Mouse (Mus musculus) MEL (cell line): ENCODE data around the gene Cdc5l. TPM values are rescaled to one million over a fixed set of nuclear protein-coding genes. Genes with fewer than 3 reads are reported as not detected.

Experiments
- DNase-seq: peaks from one replicate; pipeline ENCODE4 v3.0.0; 2011; ENCODE audit warnings: low read depth, low spot score
- H3K27ac ChIP-seq: 2 replicates; pipeline ENCODE4 v1.5.1; 2012; ENCODE audit warnings: low read depth, mild to moderate bottlenecking, control low read depth, low read length, moderate library complexity; ENCODE audit not compliant: control insufficient read depth
- H3K27me3 ChIP-seq, 2 experiments: fragments of 150-350 bp in 1 of 2; sonication (generic) in 1 of 2; 2 replicates each; pipeline ENCODE4 v1.6.1; 2012; ENCODE audit warnings: low read length in 2 of 2, mild to moderate bottlenecking in 2 of 2, improper control_type of control experiment in 1 of 2, moderate library complexity in 1 of 2; ENCODE audit not compliant: insufficient read depth in 2 of 2, control insufficient read depth in 1 of 2
- H3K36me3 ChIP-seq, 2 experiments: 2 replicates each; pipeline ENCODE4 v1.6.1; 2012 to 2014; ENCODE audit warnings: low read length in 2 of 2, improper control_type of control experiment in 1 of 2, inconsistent platforms in 1 of 2, mild to moderate bottlenecking in 1 of 2; ENCODE audit not compliant: insufficient read depth in 2 of 2, control insufficient read depth in 1 of 2
- H3K4me1 ChIP-seq, 2 experiments: fragments of 150-350 bp in 1 of 2; sonication (generic) in 1 of 2; 2 replicates each; pipeline ENCODE4 v1.6.1; 2012; ENCODE audit warnings: low read length in 2 of 2, improper control_type of control experiment in 1 of 2, mild to moderate bottlenecking in 1 of 2; ENCODE audit not compliant: insufficient read depth in 2 of 2, control insufficient read depth in 1 of 2
- H3K4me3 ChIP-seq, 2 experiments: fragments of 150-350 bp in 1 of 2; sonication (generic) in 1 of 2; 2 replicates each; pipeline ENCODE4 v1.5.1; 2012; ENCODE audit warnings: low read depth in 2 of 2, low read length in 2 of 2, mild to moderate bottlenecking in 2 of 2, moderate library complexity in 2 of 2, control low read depth in 1 of 2, improper control_type of control experiment in 1 of 2; ENCODE audit not compliant: control insufficient read depth in 1 of 2, insufficient read depth in 1 of 2
- H3K79me2 ChIP-seq: 2 replicates; pipeline ENCODE4 v1.6.1; 2012; ENCODE audit warnings: mild to moderate bottlenecking, low read length, moderate library complexity; ENCODE audit not compliant: control insufficient read depth, poor library complexity, insufficient read depth
- H3K9ac ChIP-seq: 2 replicates; pipeline ENCODE4 v1.6.1; 2012; ENCODE audit warnings: low read depth, mild to moderate bottlenecking, control low read depth, low read length, moderate library complexity; ENCODE audit not compliant: control insufficient read depth, poor library complexity, severe bottlenecking
- H3K9me3 ChIP-seq: fragments of 150-350 bp; sonication (generic); replicated peaks from 2 replicates; pipeline ENCODE4 v1.6.1; 2012; ENCODE audit warnings: mild to moderate bottlenecking, low read length, improper control_type of control experiment, moderate library complexity; ENCODE audit not compliant: insufficient read depth
- BHLHE40 ChIP-seq: IDR thresholded peaks from 2 replicates; pipeline ENCODE4 v1.6.1; 2012; ENCODE audit warnings: low read depth, mild to moderate bottlenecking, inconsistent platforms, low read length, improper control_type of control experiment, borderline replicate concordance
- CHD2 ChIP-seq: IDR thresholded peaks from 2 replicates; pipeline ENCODE4 v1.6.1; 2011; ENCODE audit warnings: low read length, improper control_type of control experiment
- CTCF ChIP-seq, 3 experiments: IDR thresholded peaks in 2 of 3; conservative IDR thresholded peaks in 1 of 3; 2 replicates each; pipeline ENCODE4 v1.5.1; 2011 to 2012; ENCODE audit warnings: low read length in 3 of 3, low read depth in 2 of 3, mild to moderate bottlenecking in 2 of 3, improper control_type of control experiment in 1 of 3, inconsistent platforms in 1 of 3, mixed read lengths in 1 of 3, moderate library complexity in 1 of 3; ENCODE audit not compliant: control insufficient read depth in 1 of 3, insufficient read depth in 1 of 3, poor library complexity in 1 of 3, severe bottlenecking in 1 of 3
- E2F4 ChIP-seq: IDR thresholded peaks from 2 replicates; pipeline ENCODE4 v1.6.1; 2011; ENCODE audit warnings: low read depth, low read length, improper control_type of control experiment, borderline replicate concordance
- ELF1 ChIP-seq: IDR thresholded peaks from 2 replicates; pipeline ENCODE4 v1.6.1; 2014; ENCODE audit warnings: low read depth, mild to moderate bottlenecking, inconsistent platforms, low read length, improper control_type of control experiment, moderate library complexity
- GATA1 ChIP-seq: IDR thresholded peaks from 2 replicates; pipeline ENCODE4 v1.6.1; 2011; ENCODE audit warnings: low read depth, low read length, improper control_type of control experiment
- KAT2A ChIP-seq: conservative IDR thresholded peaks from 2 replicates; pipeline ENCODE4 v1.6.1; 2012; ENCODE audit warnings: low read depth, low read length, improper control_type of control experiment, inconsistent platforms
- MEF2A ChIP-seq: IDR thresholded peaks from 2 replicates; pipeline ENCODE4 v1.6.1; 2014; ENCODE audit warnings: low read depth, mild to moderate bottlenecking, inconsistent platforms, low read length, improper control_type of control experiment; ENCODE audit not compliant: poor library complexity, insufficient replicate concordance, severe bottlenecking; ENCODE audit errors: extremely low read depth
- MXI1 ChIP-seq: IDR thresholded peaks from 2 replicates; pipeline ENCODE4 v1.6.1; 2011; ENCODE audit warnings: mild to moderate bottlenecking, low read depth, low read length, improper control_type of control experiment
- MYC ChIP-seq: IDR thresholded peaks from 2 replicates; pipeline ENCODE4 v1.6.1; 2011; ENCODE audit warnings: low read depth, mild to moderate bottlenecking, low read length, improper control_type of control experiment, moderate library complexity
- NRF1 ChIP-seq: IDR thresholded peaks from 2 replicates; pipeline ENCODE4 v1.6.1; 2014; ENCODE audit warnings: low read depth, mild to moderate bottlenecking, inconsistent platforms, low read length, improper control_type of control experiment, moderate library complexity; ENCODE audit not compliant: poor library complexity, insufficient read depth, severe bottlenecking
- POLR2A ChIP-seq, 2 experiments: IDR thresholded peaks; 2 replicates each; pipeline ENCODE4 v1.6.1; 2011 to 2012; ENCODE audit warnings: low read length in 2 of 2, mild to moderate bottlenecking in 2 of 2, control low read depth in 1 of 2, improper control_type of control experiment in 1 of 2, low read depth in 1 of 2, moderate library complexity in 1 of 2; ENCODE audit not compliant: control insufficient read depth in 1 of 2, insufficient read depth in 1 of 2, poor library complexity in 1 of 2
- POLR2AphosphoS2 ChIP-seq: IDR thresholded peaks from 2 replicates; pipeline ENCODE4 v1.6.1; 2011; ENCODE audit warnings: low read length, improper control_type of control experiment
- POLR2AphosphoS5 ChIP-seq: IDR thresholded peaks from 2 replicates; pipeline ENCODE4 v1.6.1; 2012; ENCODE audit warnings: low read depth, borderline replicate concordance, mild to moderate bottlenecking, inconsistent platforms, low read length, moderate library complexity, mixed read lengths
- RAD21 ChIP-seq: IDR thresholded peaks from 2 replicates; pipeline ENCODE4 v1.6.1; 2011; ENCODE audit warnings: mild to moderate bottlenecking, low read depth, low read length, improper control_type of control experiment
- TBP ChIP-seq: IDR thresholded peaks from 2 replicates; pipeline ENCODE4 v1.8.0; 2011; ENCODE audit warnings: low read depth, low read length, improper control_type of control experiment
- USF1 ChIP-seq: IDR thresholded peaks from 2 replicates; pipeline ENCODE4 v1.6.1; 2014; ENCODE audit warnings: low read depth, mild to moderate bottlenecking, inconsistent platforms, low read length, improper control_type of control experiment, moderate library complexity
- USF2 ChIP-seq, 2 experiments: IDR thresholded peaks; 2 replicates each; pipeline ENCODE4 v1.6.1; 2011 to 2012; ENCODE audit warnings: improper control_type of control experiment in 2 of 2, low read length in 2 of 2, borderline replicate concordance in 1 of 2, inconsistent platforms in 1 of 2, low read depth in 1 of 2, mild to moderate bottlenecking in 1 of 2; ENCODE audit not compliant: insufficient read depth in 1 of 2
- ZC3H11A ChIP-seq: IDR thresholded peaks from 2 replicates; pipeline ENCODE4 v1.6.1; 2012; ENCODE audit warnings: low read depth, mild to moderate bottlenecking, inconsistent platforms, low read length, improper control_type of control experiment
- ZMIZ1 ChIP-seq: IDR thresholded peaks from 2 replicates; pipeline ENCODE4 v1.6.1; 2012; ENCODE audit warnings: low read depth, mild to moderate bottlenecking, inconsistent platforms, low read length, improper control_type of control experiment, moderate library complexity
- ZNF384 ChIP-seq: IDR thresholded peaks from 2 replicates; pipeline ENCODE4 v1.6.1; 2012; ENCODE audit warnings: low read depth, mild to moderate bottlenecking, inconsistent platforms, low read length, improper control_type of control experiment
- polyA plus RNA-seq, 2 experiments: library from polyadenylated mRNA; stranded (reverse) in 1 of 2; unstranded in 1 of 2; fragments of >175 nt in 1 of 2; fragments of >200 nt in 1 of 2; gene quantifications; 2 replicates each; pipeline versions ENCODE4 v1.2.1 to v1.2.4; 2012; ENCODE audit warnings: low replicate concordance in 2 of 2, low read depth in 1 of 2; ENCODE audit not compliant: insufficient read length in 2 of 2, insufficient read depth in 1 of 2, missing spikeins in 1 of 2
- total RNA-seq: library from RNA; depleted of rRNA; stranded (reverse); fragments of 300-350 nt; gene quantifications from 2 replicates; pipeline ENCODE4 v1.2.3, GENCODE M21; 2012

The Cdc5l gene
- total and polyA plus RNA-seq, 3 experiments: 69.9 to 89.0 TPM; not detected in 1

- Histone ChIP-seq H3K9me3 (no peaks in the 10 kb centered on the region), H3K27ac (peak overlapping the region; percentile 22; the same call in 1 of the 2 replicates), H3K4me1 (peaks cover 0 to 17% of the 10 kb centered on the region in 2 experiments; a peak in 1 of 4 replicates), H3K9ac (peak overlapping the region; percentile 66), H3K79me2 (no peaks in the 10 kb centered on the region; the same call in 1 of the 2 replicates), H3K36me3 (peaks cover 0 to 11% of the 10 kb centered on the region in 2 experiments; a peak in 2 of 4 replicates), H3K4me3 (peak overlapping the region; percentile 63 to 73), H3K27me3 (no peaks in the 10 kb centered on the region)
- no peak for DNase-seq
- peak; percentile 88 for TF ChIP-seq ZNF384
- TF ChIP-seq POLR2AphosphoS2: no peak
- TF ChIP-seq CTCF (IDR thresholded peaks at IDR 0.05 in 2 of 3, conservative IDR thresholded peaks at IDR 0.05 in 1 of 3; ENCODE audit: control insufficient read depth in 1 of 3, insufficient read depth in 1 of 3, low read depth in 2 of 3, low read length in 3 of 3, poor library complexity in 1 of 3, severe bottlenecking in 1 of 3): no peak
These were observed 40.6 kb upstream of the Cdc5l start for GRCm38 (mm10) chr17:45474146-45474545.

GRCm38 (mm10) chr17:45473667-45474066, 40.1 kb upstream of the Cdc5l start:
- H3K36me3 ChIP-seq: peaks cover 0 to 11% of the 10 kb centered on the region in 2 experiments; a peak in 2 of 4 replicates
- H3K4me1 ChIP-seq: peaks cover 0 to 17% of the 10 kb centered on the region in 2 experiments; a peak in 1 of 4 replicates
- no peaks in the 10 kb centered on the region; the same call in 1 of the 2 replicates for H3K79me2 ChIP-seq
- H3K4me3 ChIP-seq: no peak overlapping the region
- TF ChIP-seq KAT2A (no peak), GATA1 (no peak), ZC3H11A (no peak)
- H3K9me3 ChIP-seq: no peaks in the 10 kb centered on the region
- DNase-seq: no peak
- no peaks in the 10 kb centered on the region for H3K27me3 ChIP-seq
- no peak overlapping the region for H3K9ac ChIP-seq
- no peak overlapping the region for H3K27ac ChIP-seq

- no peak for DNase-seq
- H3K9me3 ChIP-seq: no peaks in the 10 kb centered on the region
- peaks cover 0 to 7% of the 10 kb centered on the region in 2 experiments; a peak in 1 of 4 replicates for H3K4me1 ChIP-seq
- no peak overlapping the region for H3K27ac ChIP-seq
- no peaks in the 10 kb centered on the region for H3K27me3 ChIP-seq
- no peaks in the 10 kb centered on the region for H3K79me2 ChIP-seq
- TF ChIP-seq ZMIZ1 (no peak), ELF1 (no peak), NRF1 (no peak), TBP (no peak), CTCF (IDR thresholded peaks at IDR 0.05 in 2 of 3, conservative IDR thresholded peaks at IDR 0.05 in 1 of 3; ENCODE audit: control insufficient read depth in 1 of 3, insufficient read depth in 1 of 3, low read depth in 2 of 3, low read length in 3 of 3, poor library complexity in 1 of 3, severe bottlenecking in 1 of 3) (no peak), USF1 (no peak), BHLHE40 (no peak), MXI1 (no peak), POLR2A (IDR thresholded peaks at IDR 0.05; ENCODE audit: control insufficient read depth in 1 of 2, insufficient read depth in 1 of 2, low read depth in 1 of 2, low read length in 2 of 2, poor library complexity in 1 of 2) (no peak), RAD21 (no peak), POLR2AphosphoS5 (no peak), MYC (no peak), CHD2 (no peak), USF2 (IDR thresholded peaks at IDR 0.05; ENCODE audit: borderline replicate concordance in 1 of 2, insufficient read depth in 1 of 2, low read depth in 1 of 2, low read length in 2 of 2) (no peak), MEF2A (no peak), E2F4 (no peak)
- no peak overlapping the region for H3K4me3 ChIP-seq
- peaks cover 0 to 7% of the 10 kb centered on the region in 2 experiments; a peak in 2 of 4 replicates for H3K36me3 ChIP-seq
- no peak overlapping the region for H3K9ac ChIP-seq
These were observed 37.2 kb upstream of the Cdc5l start for GRCm38 (mm10) chr17:45470726-45471125.
